Mouse (Mus musculus) mouse embryonic stem cell (cell line): Measurements from ENCODE around the gene Nkain1.

ENCODE experiments used
- in situ Hi-C, 2 experiments: fragments of 300-500 bp; cut with MboI; formaldehyde crosslinking; loops; 1 replicate in 1 of 2; 3 replicates in 1 of 2; pipeline ENCODE4 v1.14.3; 2019 to 2020; ENCODE audit warnings: low sequenced_read_pairs in 2 of 2, low pct_unique_long_range_greater_than_20kb in 1 of 2, mixed read lengths in 1 of 2; ENCODE audit not compliant: unreplicated experiment in 1 of 2

Gene Nkain1

DNA sequence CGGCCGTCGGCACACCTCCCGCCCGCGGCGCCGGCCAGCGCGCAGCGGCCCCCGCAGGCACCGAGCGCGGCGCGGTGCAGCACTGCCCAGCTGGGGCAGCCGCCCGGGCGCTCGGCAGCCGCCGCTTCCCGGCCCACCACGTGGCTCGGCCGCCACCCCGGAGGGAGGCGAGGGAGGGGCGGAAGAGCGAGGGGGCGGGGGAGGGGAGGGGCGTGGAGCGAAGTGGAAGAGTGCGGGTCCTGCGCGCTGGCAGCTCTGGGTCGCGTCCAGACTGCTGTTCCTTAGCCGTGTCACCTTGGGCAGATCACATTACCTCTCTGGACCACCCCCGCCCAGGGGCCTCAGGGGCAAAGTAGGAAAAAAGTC lies at the start of gene Nkain1:
Nkain1 (minus strand) TSS at position 126 of the 366 bp plus-strand sequence.
- in situ Hi-C loops = no loop called here

GRCm38 (mm10) chr4:130578734-130579274 lies 4.8 kb upstream of the Nkain1 start:
- in situ Hi-C loops = no loop called here

DNA sequence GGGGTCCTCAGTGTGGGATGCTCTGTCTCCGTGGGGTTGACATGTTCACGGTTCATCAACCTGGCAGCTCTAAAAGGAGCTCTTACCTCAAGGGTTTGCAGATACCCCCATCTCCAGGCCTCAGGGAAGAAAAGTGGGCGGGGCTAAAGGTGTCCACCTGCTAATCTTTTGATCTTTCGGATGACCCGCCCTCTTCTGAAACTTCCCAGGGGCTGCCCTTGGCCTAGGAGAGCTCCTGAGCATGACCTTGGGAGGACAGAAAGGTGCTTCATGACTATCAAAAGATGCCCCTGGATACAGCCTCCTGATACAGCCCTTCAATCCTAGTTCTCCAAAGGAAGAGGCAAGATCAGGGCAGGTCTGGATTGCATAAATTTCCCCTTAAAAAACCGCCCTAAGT lies 3.1 kb upstream of the Nkain1 start:
- in situ Hi-C loops = no loop called here

DNA sequence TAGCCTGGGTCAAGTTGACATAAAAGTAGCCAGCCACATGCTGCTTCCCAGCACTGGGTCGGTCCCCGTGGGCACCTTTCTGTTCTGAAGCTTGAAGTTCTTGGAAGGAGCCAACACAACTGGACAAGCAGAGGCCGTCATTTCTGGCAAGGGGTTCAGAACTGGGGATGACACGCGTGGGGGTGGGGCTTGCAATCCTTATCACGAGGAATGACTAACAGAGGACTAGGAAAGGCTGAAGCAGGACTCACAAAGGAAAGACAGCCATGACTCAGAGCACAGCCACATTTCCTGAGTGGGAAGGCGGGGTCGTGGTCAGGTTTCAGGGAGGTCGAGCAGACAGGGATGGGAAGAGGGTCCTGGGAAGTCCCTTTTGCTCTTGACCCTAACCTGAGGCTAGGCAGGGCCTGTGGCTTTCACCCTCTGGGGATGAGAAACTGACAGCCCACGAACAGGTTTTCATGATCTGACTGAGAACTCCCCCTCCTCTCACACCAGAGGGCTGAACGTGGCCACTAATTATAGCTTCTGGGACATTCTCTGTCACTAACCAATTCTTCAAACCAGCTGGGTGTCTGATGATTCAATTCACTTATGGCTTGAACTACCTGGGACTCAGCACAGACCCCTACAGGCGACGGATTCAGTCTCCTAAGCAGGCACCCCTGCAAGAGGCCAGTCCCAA lies 2.4 kb upstream of the Nkain1 start:
- in situ Hi-C loops = no loop called here

DNA sequence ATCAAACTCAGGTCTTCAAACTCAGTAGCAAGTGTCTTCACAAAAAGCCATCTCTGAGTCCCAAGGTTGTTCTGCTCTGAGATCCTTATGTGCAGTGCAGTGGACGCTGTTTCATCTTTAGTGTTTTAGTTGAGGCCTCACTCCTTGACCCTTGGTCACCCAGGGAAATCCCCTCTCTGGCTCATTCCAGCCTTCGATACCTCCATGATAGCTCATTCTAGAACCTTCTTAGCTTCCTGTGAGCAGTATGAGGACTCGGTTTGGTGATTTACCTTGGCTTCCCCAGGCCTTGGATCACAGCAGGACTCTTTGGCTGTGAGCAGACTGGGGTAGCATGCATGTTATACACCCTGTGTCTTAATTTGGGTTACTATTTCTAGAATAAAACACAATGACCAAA lies 1.6 kb upstream of the Nkain1 start:
- in situ Hi-C loops = no loop called here

- in situ Hi-C loops = no loop called here
These were observed 988 bp upstream of the Nkain1 start for GRCm38 (mm10) chr4:130574861-130575460.

DNA sequence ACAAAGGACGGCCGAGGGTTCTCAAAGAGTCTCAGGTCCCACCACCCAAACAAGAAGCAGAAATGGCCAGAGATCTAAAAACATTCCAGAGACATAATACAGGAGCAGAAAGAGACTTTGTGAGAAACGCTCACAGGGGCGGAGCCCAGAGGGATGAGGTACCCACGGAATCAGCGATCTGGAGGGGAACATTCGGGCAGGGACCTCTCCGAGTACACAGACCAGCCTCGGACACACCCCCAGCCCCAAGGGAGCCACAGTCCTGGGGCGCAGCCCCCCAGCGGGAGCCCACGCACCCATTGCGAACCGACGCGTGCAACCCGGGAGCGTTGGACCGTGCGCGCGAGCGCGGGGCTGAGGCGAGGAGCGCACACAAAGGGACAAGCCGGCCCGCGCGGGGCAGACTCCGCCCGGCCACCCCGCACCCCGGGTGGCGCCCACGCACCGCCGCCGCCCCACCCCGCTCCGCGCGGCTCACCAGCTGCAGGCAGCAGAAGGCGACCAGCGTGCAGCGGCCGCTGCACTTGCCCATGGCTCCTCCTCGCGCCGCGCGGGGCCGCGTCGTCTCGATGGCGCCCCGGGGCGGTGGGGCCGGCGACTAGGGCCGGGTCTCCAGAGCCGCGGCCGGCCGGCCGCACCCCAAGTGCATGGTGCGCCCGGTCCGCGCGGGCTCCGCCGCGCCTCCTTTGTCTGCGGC lies 474 bp downstream of the Nkain1 start:
- in situ Hi-C loops = no loop called here

GRCm38 (mm10) chr4:130573012-130573350 lies 992 bp downstream of the Nkain1 start:
- in situ Hi-C loops = no loop called here

GRCm38 (mm10) chr4:130572545-130572944 lies 1.4 kb downstream of the Nkain1 start:
- in situ Hi-C loops = no loop called here

DNA sequence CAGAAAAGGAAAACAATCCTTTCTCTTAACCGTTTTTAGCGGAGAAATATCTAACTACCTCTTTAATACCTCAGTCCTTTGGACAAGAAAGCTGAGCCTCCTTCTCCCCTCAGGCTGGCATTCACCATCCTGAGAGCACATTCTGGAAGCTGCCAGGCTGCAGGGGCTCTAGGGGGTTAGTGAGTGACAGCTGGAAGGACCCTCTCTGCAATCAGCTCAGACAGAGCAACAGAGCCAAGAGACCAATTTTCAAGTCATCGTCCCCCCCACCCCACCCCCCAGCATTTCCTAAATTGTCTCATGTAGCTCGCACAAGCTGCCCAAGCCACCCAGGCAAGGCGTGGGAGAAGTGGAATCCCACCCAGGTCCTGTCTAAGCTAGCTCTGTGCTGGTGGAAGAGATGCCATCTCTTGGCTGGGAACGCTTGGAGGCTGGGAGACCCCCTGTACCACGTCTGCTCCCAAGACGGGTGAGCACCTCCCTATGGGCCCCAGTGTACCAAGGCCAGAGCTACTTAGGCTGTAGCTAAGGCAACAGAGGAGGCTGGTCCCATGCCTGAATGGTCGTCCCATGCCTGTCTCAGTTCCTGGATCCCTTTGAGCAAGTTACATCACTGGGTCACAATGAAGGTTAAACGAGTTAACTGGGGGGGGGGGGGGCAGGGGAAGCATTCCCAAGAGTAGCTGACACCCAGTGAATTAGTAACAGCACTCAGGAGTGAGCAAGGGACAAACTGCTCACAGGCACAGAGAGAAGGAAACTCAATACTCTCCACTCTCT lies 2.8 kb downstream of the Nkain1 start:
- in situ Hi-C loops = no loop called here

DNA sequence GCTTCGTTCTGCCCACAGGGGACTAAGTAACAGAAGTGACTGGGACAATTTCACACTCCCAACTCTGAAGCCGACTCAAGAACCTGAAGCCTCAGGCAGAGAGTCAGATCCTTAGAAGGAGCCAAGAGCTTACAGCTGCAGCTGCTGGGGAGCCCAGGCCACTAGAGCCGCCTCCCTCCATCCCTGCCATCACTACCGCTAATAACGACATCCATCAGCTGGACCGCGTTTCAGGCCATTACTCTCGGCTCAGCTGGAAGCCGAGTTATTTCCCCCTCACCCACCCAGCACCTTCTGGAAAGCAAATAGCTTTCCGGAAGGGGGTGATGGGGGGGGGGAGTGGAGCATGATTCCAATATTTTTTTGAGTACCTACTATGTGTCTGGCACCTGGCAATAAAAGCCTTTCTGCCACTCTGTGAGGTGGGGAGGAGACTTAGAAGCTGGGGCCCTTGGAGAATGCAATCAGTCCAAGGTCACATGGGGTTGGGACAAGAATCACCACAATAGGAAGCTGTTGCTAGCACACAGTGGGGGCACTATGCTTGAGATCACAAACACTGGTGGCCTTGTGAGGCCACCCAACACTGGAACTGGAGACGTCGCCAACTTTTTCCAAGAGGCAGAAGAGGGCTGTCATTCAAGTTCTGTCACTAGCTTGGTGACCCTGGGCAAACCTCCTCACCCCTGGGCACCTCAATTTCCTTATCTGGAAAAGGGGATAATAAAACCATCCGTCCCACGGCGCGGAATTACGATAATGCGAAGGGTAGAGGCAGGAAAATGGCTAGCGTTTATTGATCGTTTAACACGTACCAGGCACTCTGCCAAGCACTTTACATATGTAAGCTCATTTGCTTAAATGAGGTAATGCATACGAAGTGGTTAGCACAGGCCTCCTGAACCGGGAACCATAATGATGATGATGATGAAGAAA lies 5.7 kb downstream of the Nkain1 start:
- in situ Hi-C loops = no loop called here

GRCm38 (mm10) chr4:130563820-130564219 lies 10.2 kb downstream of the Nkain1 start:
- in situ Hi-C loops = no loop called here

GRCm38 (mm10) chr4:130563260-130563756 lies 10.7 kb downstream of the Nkain1 start:
- in situ Hi-C loops = no loop called here

DNA sequence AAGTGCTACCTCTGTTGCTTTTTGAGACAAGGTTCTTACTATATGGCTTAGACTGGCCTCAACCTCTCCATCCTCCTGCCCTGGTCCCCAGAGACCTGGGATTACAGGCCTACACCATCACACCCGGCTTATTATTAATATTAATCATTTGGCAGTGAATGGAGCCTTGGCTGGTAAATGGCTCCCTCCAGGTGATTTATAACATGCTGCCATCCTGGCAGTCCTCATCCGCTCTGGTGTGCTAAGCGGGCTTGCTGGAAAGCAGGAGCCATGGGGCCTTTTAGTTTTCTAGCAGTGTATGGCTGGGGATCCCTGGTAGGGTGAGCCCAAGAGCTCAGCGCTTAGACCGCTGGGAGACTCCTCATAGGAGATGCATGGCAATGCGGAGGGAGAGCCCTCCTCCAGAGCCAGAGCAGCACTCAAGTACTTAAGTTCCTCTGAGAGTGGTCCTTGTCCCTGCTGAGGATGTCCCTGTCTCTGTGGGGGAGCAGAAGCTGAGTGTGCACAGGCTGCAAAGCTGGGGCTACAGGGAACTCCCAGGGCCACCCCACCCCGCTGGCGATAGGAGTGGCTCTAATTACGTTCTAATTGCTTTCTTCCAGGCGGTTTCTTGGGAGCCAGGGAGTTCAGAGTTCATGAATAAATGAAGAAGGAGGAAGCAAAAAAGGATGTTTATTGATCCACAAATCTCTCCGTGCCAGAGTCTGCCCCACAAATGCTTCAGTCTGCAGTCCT lies 13.2 kb downstream of the Nkain1 start:
- in situ Hi-C loops = no loop called here

DNA sequence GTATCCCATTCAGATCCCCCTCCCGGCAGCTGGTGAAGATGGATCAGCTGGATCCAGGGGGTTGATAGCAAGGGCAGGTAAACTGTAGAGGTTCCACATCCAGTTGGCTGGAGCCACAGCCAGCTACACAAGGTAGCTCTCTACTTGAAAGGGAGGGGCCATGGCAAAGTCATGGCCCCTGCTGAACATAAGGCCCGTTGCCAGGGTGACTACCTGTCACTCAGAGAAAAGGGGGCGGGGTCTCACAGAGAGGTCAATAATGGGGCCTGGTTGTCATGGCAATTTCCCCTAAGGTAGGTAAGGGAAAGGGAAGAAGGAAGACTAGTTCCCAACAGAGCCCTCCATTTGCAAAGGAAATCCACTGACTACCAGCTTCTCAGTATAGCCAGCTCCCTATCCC lies 14.8 kb downstream of the Nkain1 start:
- in situ Hi-C loops = no loop called here

DNA sequence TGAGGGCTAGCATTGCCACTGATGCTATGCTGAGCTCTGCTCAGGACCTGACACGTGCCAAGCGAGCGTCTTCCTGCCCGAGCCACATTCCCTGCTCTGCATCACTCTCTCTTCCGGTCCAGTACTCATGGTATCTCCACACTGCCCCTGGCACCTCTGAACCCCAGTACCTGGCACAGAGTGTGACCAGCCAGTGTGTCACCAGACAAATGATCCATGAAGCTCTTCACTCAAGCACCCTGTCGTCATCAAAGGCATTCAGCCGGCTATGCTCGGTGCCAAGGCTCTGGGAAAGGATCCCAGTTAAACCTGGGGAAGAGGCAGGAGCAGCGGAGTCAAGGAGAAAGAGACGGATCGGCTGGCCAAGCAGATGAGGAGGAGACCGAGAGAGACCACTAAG lies 16.1 kb downstream of the Nkain1 start:
- in situ Hi-C loops = no loop called here

DNA sequence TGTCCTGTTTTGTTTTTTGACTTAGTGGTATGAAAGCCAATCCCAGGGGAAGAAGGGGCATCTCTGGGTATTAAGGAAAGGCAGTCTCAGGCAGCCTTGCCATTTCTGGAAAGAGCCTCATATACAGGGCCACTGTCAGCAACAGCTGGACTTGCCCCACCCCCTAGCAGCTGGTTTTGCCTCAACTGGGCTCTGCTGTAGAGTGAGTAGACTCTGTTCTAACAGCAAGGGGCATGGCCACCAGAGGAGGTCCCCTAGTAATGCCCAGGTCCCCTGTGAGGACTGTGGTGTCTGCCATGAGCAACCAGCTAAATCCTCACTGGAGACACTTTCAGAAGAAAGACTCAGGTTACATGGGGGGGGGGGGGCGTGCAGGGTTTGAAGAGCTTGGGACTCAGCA lies 17.0 kb downstream of the Nkain1 start:
- in situ Hi-C loops = no loop called here
